ENCODE assay signal across 22 mouse cellular contexts in genomic region chr1:51065652-51066051, GRCm38 (mm10).
"Had no signal": no experiment of that assay in that cellular context is flagged by ENCODE, and none has a peak within 500 bp of the region (broad histone marks: within the 10 kb centered on the region; RNA-seq: fewer than 3 reads in every experiment).

No protein-coding gene starts in this region.

- H3K4me1 ChIP-seq: heart, embryonic 10.5 days; hindbrain, embryonic 10.5 days; hindbrain, embryonic 12.5 days; intestine, embryonic 15.5 days; limb, embryonic 10.5 days; limb, embryonic 12.5 days; liver, embryonic 13.5 days had no signal

- H3K27me3 ChIP-seq: heart, embryonic 12.5 days; hindbrain, embryonic 12.5 days; intestine, embryonic 15.5 days; limb, embryonic 12.5 days; liver, embryonic 13.5 days had no signal

- H3K4me3 ChIP-seq: heart, embryonic 10.5 days; heart, embryonic 12.5 days; hindbrain, embryonic 10.5 days; hindbrain, embryonic 12.5 days; intestine, embryonic 15.5 days; layer of hippocampus, adult 2 months; left cerebral cortex, adult 2 months; limb, embryonic 10.5 days; limb, embryonic 12.5 days; liver, embryonic 13.5 days had no signal

- H3K27ac ChIP-seq: heart, embryonic 10.5 days; hindbrain, embryonic 10.5 days; hindbrain, embryonic 12.5 days; hindbrain, embryonic 14.5 days; intestine, embryonic 15.5 days; layer of hippocampus, adult 2 months; left cerebral cortex, adult 2 months; limb, embryonic 10.5 days; limb, embryonic 12.5 days; liver, embryonic 13.5 days had no signal

- DNase-seq: gastrocnemius, postnatal 14 days; gastrocnemius, postnatal 36 days; heart, adult 11 months; heart, postnatal 10 days; heart, postnatal 4 days; kidney, adult 18-20 months; kidney, adult 8-10 months; kidney, postnatal 10 days; kidney, postnatal 25 days; kidney, postnatal 4 days; liver; liver, embryonic 13.5 days had no signal
